Mouse (Mus musculus): Measurements from ENCODE around the gene Ggn. TPM values are rescaled to one million over a fixed set of nuclear protein-coding genes. Genes with fewer than 3 reads are reported as not detected.

The Ggn gene
- polyA plus RNA-seq, 1 experiment = 2.3 TPM

- H3K4me1 ChIP-seq (ENCODE audit: control insufficient read depth, insufficient read depth, low read length) = peaks cover 14% of the 10 kb centered on the region
- no peak for TF ChIP-seq POLR2A (IDR thresholded peaks at IDR 0.05; ENCODE audit: borderline replicate concordance, low read depth, low read length)
- no peak for TF ChIP-seq CTCF (IDR thresholded peaks at IDR 0.05; ENCODE audit: low read depth, low read length)
- no peak overlapping the region for H3K4me3 ChIP-seq (ENCODE audit: insufficient read depth, low read length)
- H3K27ac ChIP-seq (ENCODE audit: insufficient read depth, low read depth, low read length) = no peak overlapping the region
These were observed 28.6 kb upstream of the Ggn start for GRCm38 (mm10) chr7:29141416-29141815.

DNA sequence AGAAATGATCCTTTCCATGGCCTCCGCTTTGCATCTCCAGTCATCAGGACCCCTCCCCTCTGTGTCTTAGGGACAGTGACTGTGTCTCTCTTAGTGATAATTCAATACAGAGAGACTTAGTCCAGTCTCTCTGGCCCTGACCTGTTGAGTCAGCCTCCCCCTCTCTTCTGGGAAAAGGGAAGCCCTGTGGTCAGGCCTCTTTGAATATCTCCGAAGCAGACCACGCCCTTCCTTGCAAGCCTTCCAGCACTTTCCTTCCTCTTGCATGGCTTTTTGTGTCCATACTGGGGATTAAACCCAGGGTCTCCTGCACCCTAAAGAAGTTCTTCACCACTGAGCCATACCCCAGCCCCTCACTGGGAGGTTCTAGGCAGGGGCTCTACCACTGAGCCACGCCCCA is 26.0 kb upstream of the Ggn start:
- Histone ChIP-seq H3K4me1 (ENCODE audit: control insufficient read depth, insufficient read depth, low read length) (peaks cover 13% of the 10 kb centered on the region), H3K27ac (ENCODE audit: insufficient read depth, low read depth, low read length) (no peak overlapping the region), H3K4me3 (ENCODE audit: insufficient read depth, low read length) (no peak overlapping the region)
- TF ChIP-seq CTCF (IDR thresholded peaks at IDR 0.05; ENCODE audit: low read depth, low read length) = no peak
- no peak for TF ChIP-seq POLR2A (IDR thresholded peaks at IDR 0.05; ENCODE audit: borderline replicate concordance, low read depth, low read length)

- no peak for TF ChIP-seq CTCF (IDR thresholded peaks at IDR 0.05; ENCODE audit: low read depth, low read length)
- TF ChIP-seq POLR2A (IDR thresholded peaks at IDR 0.05; ENCODE audit: borderline replicate concordance, low read depth, low read length) = no peak
- Histone ChIP-seq H3K4me1 (ENCODE audit: control insufficient read depth, insufficient read depth, low read length) (peaks cover 13% of the 10 kb centered on the region), H3K27ac (ENCODE audit: insufficient read depth, low read depth, low read length) (no peak overlapping the region), H3K4me3 (ENCODE audit: insufficient read depth, low read length) (no peak overlapping the region)
These were observed 23.2 kb upstream of the Ggn start for GRCm38 (mm10) chr7:29146625-29147367.

DNA sequence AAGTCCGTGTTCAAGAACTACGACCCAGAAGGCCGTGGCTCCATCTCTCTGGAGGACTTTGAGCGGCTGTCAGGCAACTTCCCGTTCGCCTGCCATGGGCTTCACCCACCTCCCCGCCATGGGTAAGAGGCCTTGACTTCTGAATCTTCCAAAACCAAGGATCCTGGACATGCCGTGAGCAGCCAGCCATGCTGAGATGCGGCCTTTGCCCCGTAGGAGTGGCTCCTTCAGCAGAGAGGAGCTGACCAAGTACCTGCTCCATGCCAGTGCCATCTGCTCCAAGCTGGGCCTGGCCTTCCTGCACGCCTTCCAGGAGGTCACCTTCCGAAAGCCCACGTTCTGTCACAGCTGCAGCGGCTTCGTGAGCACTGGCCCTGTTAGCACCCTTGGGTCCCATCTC is 21.2 kb upstream of the Ggn start:
- Histone ChIP-seq H3K4me1 (ENCODE audit: control insufficient read depth, insufficient read depth, low read length) (peaks cover 10% of the 10 kb centered on the region), H3K27ac (ENCODE audit: insufficient read depth, low read depth, low read length) (no peak overlapping the region), H3K4me3 (ENCODE audit: insufficient read depth, low read length) (no peak overlapping the region)
- TF ChIP-seq POLR2A (IDR thresholded peaks at IDR 0.05; ENCODE audit: borderline replicate concordance, low read depth, low read length) (no peak), CTCF (IDR thresholded peaks at IDR 0.05; ENCODE audit: low read depth, low read length) (no peak)

- no peak for TF ChIP-seq CTCF (IDR thresholded peaks at IDR 0.05; ENCODE audit: low read depth, low read length)
- no peak for TF ChIP-seq POLR2A (IDR thresholded peaks at IDR 0.05; ENCODE audit: borderline replicate concordance, low read depth, low read length)
- Histone ChIP-seq H3K4me1 (ENCODE audit: control insufficient read depth, insufficient read depth, low read length) (peaks cover 4% of the 10 kb centered on the region; the same call in 1 of the 2 replicates), H3K27ac (ENCODE audit: insufficient read depth, low read depth, low read length) (no peak overlapping the region), H3K4me3 (ENCODE audit: insufficient read depth, low read length) (no peak overlapping the region)
These were observed 18.5 kb upstream of the Ggn start for GRCm38 (mm10) chr7:29151486-29151885.

GRCm38 (mm10) chr7:29154018-29154720 is 15.8 kb upstream of the Ggn start:
- H3K4me1 ChIP-seq (ENCODE audit: control insufficient read depth, insufficient read depth, low read length) = peaks cover 8% of the 10 kb centered on the region; the same call in 1 of the 2 replicates
- H3K4me3 ChIP-seq (ENCODE audit: insufficient read depth, low read length) = no peak overlapping the region
- no peak for TF ChIP-seq CTCF (IDR thresholded peaks at IDR 0.05; ENCODE audit: low read depth, low read length)
- no peak overlapping the region for H3K27ac ChIP-seq (ENCODE audit: insufficient read depth, low read depth, low read length)

DNA sequence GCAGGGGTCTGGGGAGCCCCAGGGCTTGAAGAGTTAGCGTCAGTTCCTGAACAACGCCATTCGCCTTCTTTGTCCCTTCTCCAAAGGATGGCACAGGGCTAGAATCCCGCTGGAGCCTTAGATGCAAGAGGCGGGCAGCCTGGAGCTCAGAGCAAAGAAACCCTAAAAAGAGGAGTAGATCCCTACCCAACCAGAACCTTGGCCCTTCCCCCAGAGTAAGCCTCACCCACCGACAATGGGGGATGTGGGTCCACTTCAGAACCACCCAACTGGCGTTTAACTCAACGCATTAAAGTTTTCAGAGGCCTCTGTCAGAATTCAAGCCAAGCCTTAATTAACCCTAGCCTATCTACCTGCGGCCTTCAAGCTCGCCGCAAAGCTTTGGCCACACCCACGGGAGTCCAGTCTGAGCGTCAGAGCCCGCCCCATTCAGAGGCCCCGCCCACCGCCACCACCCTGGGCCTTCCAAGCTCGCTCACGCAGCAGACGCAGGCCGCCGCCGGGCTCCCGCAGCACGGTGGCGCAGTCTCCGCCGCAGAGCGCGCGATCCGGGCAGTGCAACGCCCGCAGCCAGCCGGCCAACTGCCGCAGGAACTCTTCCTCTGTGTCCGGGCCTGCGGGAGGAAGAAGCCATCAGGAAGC is 14.7 kb upstream of the Ggn start:
- Histone ChIP-seq H3K4me1 (ENCODE audit: control insufficient read depth, insufficient read depth, low read length) (peaks cover 8% of the 10 kb centered on the region; the same call in 1 of the 2 replicates), H3K4me3 (ENCODE audit: insufficient read depth, low read length) (peak overlapping the region; percentile 86), H3K27ac (ENCODE audit: insufficient read depth, low read depth, low read length) (peak overlapping the region; percentile 50)
- no peak; the same call in 1 of the 2 replicates for TF ChIP-seq POLR2A (IDR thresholded peaks at IDR 0.05; ENCODE audit: borderline replicate concordance, low read depth, low read length)
- no peak for TF ChIP-seq CTCF (IDR thresholded peaks at IDR 0.05; ENCODE audit: low read depth, low read length)

GRCm38 (mm10) chr7:29155838-29156782 is 13.9 kb upstream of the Ggn start, which contains the start of gene Fam98c:
Fam98c (minus strand) TSS chr7:29156234.
- H3K4me1 ChIP-seq (ENCODE audit: control insufficient read depth, insufficient read depth, low read length) = peaks cover 8% of the 10 kb centered on the region; the same call in 1 of the 2 replicates
- H3K4me3 ChIP-seq (ENCODE audit: insufficient read depth, low read length) = peak within 1 kb of the TSS; percentile 86
- no peak; the same call in 1 of the 2 replicates for TF ChIP-seq CTCF (IDR thresholded peaks at IDR 0.05; ENCODE audit: low read depth, low read length)
- TF ChIP-seq POLR2A (IDR thresholded peaks at IDR 0.05; ENCODE audit: borderline replicate concordance, low read depth, low read length) = no peak
- H3K27ac ChIP-seq (ENCODE audit: insufficient read depth, low read depth, low read length) = peak within 1 kb of the TSS; percentile 50

GRCm38 (mm10) chr7:29158264-29158663 is 11.7 kb upstream of the Ggn start:
- H3K4me3 ChIP-seq (ENCODE audit: insufficient read depth, low read length) = no peak overlapping the region
- TF ChIP-seq POLR2A (IDR thresholded peaks at IDR 0.05; ENCODE audit: borderline replicate concordance, low read depth, low read length) (no peak), CTCF (IDR thresholded peaks at IDR 0.05; ENCODE audit: low read depth, low read length) (no peak)
- no peak overlapping the region for H3K27ac ChIP-seq (ENCODE audit: insufficient read depth, low read depth, low read length)
- H3K4me1 ChIP-seq (ENCODE audit: control insufficient read depth, insufficient read depth, low read length) = peaks cover 12% of the 10 kb centered on the region; the same call in 1 of the 2 replicates
